Mouse (Mus musculus): ENCODE results near the gene Serpina3a. TPM values are rescaled to one million over a fixed set of nuclear protein-coding genes. Genes with fewer than 3 reads are reported as not detected.
"Not testable (repeated sequence)": the region's sequence is repeated elsewhere in the genome, so short reads cannot be mapped to it uniquely, and the experiment has no call there.

The Serpina3a gene
- not detected in 2 replicates for total RNA-seq (2012; rRNA removed)
- not detected in 2 replicates for total RNA-seq (2014; rRNA removed)
- polyA plus RNA-seq (2012; ENCODE audit: insufficient read length, low read depth) = not detected in 2 replicates

GRCm38 (mm10) chr12:104112333-104112732 lies at the start of gene Serpina3a:
Gene Serpina3a (plus strand): TSS chr12:104112724.
- H3K9me3 ChIP-seq (replicated peaks; ENCODE audit: low read length); H3K4me1 ChIP-seq (ENCODE audit: control insufficient read depth in 1 of 2, insufficient read depth in 2 of 2); H3K4me2 ChIP-seq (ENCODE audit: insufficient read depth, low read depth, poor library complexity, severe bottlenecking); in situ Hi-C loops (cut with MboI; ENCODE audit: low pct_ligation_motif_present, low pct_unique_long_range_greater_than_20kb, low sequenced_read_pairs); H3K36me3 ChIP-seq (replicated peaks in 1 of 2; ENCODE audit: control insufficient read depth in 1 of 2, insufficient read depth in 1 of 2, low read length in 1 of 2); dilution Hi-C loops (cut with MboI; ENCODE audit: extremely low pct_ligation_motif_present, extremely low pct_unique_long_range_greater_than_20kb, low sequenced_read_pairs); H3K27ac ChIP-seq (ENCODE audit: insufficient read depth, low read depth); H3K79me2 ChIP-seq (replicated peaks; ENCODE audit: control insufficient read depth, extremely low read depth, insufficient read depth, poor library complexity, severe bottlenecking); H3K4me3 ChIP-seq (replicated peaks in 1 of 3; ENCODE audit: low read depth in 2 of 3, low read length in 2 of 3, poor library complexity in 1 of 3); H3K9ac ChIP-seq (ENCODE audit: insufficient read depth, low read depth); DNase-seq (ENCODE audit: extremely low read depth): not testable (repeated sequence)
- H3K27me3 ChIP-seq (replicated peaks) = peaks cover 76% of the 10 kb centered on the region

GRCm38 (mm10) chr12:104064532-104064931 lies 48.0 kb upstream of the Serpina3a start:
- no peaks in the 10 kb centered on the region for H3K79me2 ChIP-seq (replicated peaks; ENCODE audit: control insufficient read depth, extremely low read depth, insufficient read depth, poor library complexity, severe bottlenecking)
- in situ Hi-C loops (cut with MboI; ENCODE audit: low pct_ligation_motif_present, low pct_unique_long_range_greater_than_20kb, low sequenced_read_pairs) = loop anchor here (5.0 kb wide), 1 partner anchor 67 kb away; no protein-coding TSS in a partner anchor
- H3K27me3 ChIP-seq (replicated peaks) = no peaks in the 10 kb centered on the region
- no peak overlapping the region for H3K4me2 ChIP-seq (ENCODE audit: insufficient read depth, low read depth, poor library complexity, severe bottlenecking)
- no peaks in the 10 kb centered on the region for H3K36me3 ChIP-seq (replicated peaks in 1 of 2; ENCODE audit: control insufficient read depth in 1 of 2, insufficient read depth in 1 of 2, low read length in 1 of 2)
- peaks cover 18 to 80% of the 10 kb centered on the region in 2 experiments for H3K4me1 ChIP-seq (ENCODE audit: control insufficient read depth in 1 of 2, insufficient read depth in 2 of 2)
- H3K27ac ChIP-seq (ENCODE audit: insufficient read depth, low read depth) = no peak overlapping the region
- H3K9me3 ChIP-seq (replicated peaks; ENCODE audit: low read length) = no peaks in the 10 kb centered on the region
- TF ChIP-seq MAFK (IDR thresholded peaks at IDR 0.05; ENCODE audit: insufficient replicate concordance, low read length) = peak; percentile 73; the same call in 1 of the 2 replicates
- no peak for TF ChIP-seq ZMIZ1 (IDR thresholded peaks at IDR 0.05; ENCODE audit: low read depth, low read length)
- H3K9ac ChIP-seq (ENCODE audit: insufficient read depth, low read depth) = no peak overlapping the region
- dilution Hi-C loops (cut with MboI; ENCODE audit: extremely low pct_ligation_motif_present, extremely low pct_unique_long_range_greater_than_20kb, low sequenced_read_pairs) = no loop called here
- peak; percentile 62 for DNase-seq (ENCODE audit: extremely low read depth)
- H3K4me3 ChIP-seq (replicated peaks in 1 of 3; ENCODE audit: low read depth in 2 of 3, low read length in 2 of 3, poor library complexity in 1 of 3) = no peak overlapping the region

GRCm38 (mm10) chr12:104064996-104065395 lies 47.5 kb upstream of the Serpina3a start:
- TF ChIP-seq MAX (IDR thresholded peaks at IDR 0.05; ENCODE audit: low read length) = no peak
- no peak for TF ChIP-seq ZKSCAN1 (IDR thresholded peaks at IDR 0.05; ENCODE audit: borderline replicate concordance, low read depth, low read length)
- no peak for TF ChIP-seq SMC3 (IDR thresholded peaks at IDR 0.05; ENCODE audit: low read depth, low read length)
- no peak for TF ChIP-seq ZNF384 (IDR thresholded peaks at IDR 0.05; ENCODE audit: low read depth, low read length)
- Histone ChIP-seq H3K4me1 (ENCODE audit: control insufficient read depth in 1 of 2, insufficient read depth in 2 of 2) (peaks cover 18 to 76% of the 10 kb centered on the region in 2 experiments), H3K27ac (ENCODE audit: insufficient read depth, low read depth) (no peak overlapping the region), H3K4me2 (ENCODE audit: insufficient read depth, low read depth, poor library complexity, severe bottlenecking) (no peak overlapping the region), H3K9ac (ENCODE audit: insufficient read depth, low read depth) (no peak overlapping the region), H3K36me3 (replicated peaks in 1 of 2; ENCODE audit: control insufficient read depth in 1 of 2, insufficient read depth in 1 of 2, low read length in 1 of 2) (no peaks in the 10 kb centered on the region), H3K4me3 (replicated peaks in 1 of 3; ENCODE audit: low read depth in 2 of 3, low read length in 2 of 3, poor library complexity in 1 of 3) (no peak overlapping the region), H3K27me3 (replicated peaks) (peaks cover 1% of the 10 kb centered on the region), H3K79me2 (replicated peaks; ENCODE audit: control insufficient read depth, extremely low read depth, insufficient read depth, poor library complexity, severe bottlenecking) (no peaks in the 10 kb centered on the region), H3K9me3 (replicated peaks; ENCODE audit: low read length) (no peaks in the 10 kb centered on the region)
- DNase-seq (ENCODE audit: extremely low read depth) = no peak
- dilution Hi-C loops (cut with MboI; ENCODE audit: extremely low pct_ligation_motif_present, extremely low pct_unique_long_range_greater_than_20kb, low sequenced_read_pairs) = no loop called here
- in situ Hi-C loops (cut with MboI; ENCODE audit: low pct_ligation_motif_present, low pct_unique_long_range_greater_than_20kb, low sequenced_read_pairs) = loop anchor here (5.0 kb wide), 1 partner anchor 68 kb away; no protein-coding TSS in a partner anchor

- H3K27ac ChIP-seq (ENCODE audit: insufficient read depth, low read depth) = no peak overlapping the region
- H3K27me3 ChIP-seq (replicated peaks) = peaks cover 10% of the 10 kb centered on the region
- dilution Hi-C loops (cut with MboI; ENCODE audit: extremely low pct_ligation_motif_present, extremely low pct_unique_long_range_greater_than_20kb, low sequenced_read_pairs) = no loop called here
- peak; percentile 73 to 76 for TF ChIP-seq CTCF (conservative IDR thresholded peaks at IDR 0.05 in 1 of 2, IDR thresholded peaks at IDR 0.05 in 1 of 2; ENCODE audit: low read depth in 2 of 2, low read length in 2 of 2)
- TF ChIP-seq SMC3 (IDR thresholded peaks at IDR 0.05; ENCODE audit: low read depth, low read length) = peak; percentile 42
- TF ChIP-seq E2F4 (IDR thresholded peaks at IDR 0.05; ENCODE audit: insufficient replicate concordance, low read depth, low read length) = no peak
- TF ChIP-seq BHLHE40 (IDR thresholded peaks at IDR 0.05; ENCODE audit: low read depth, low read length) = no peak
- TF ChIP-seq RAD21 (IDR thresholded peaks at IDR 0.05; ENCODE audit: low read depth, low read length) = peak; percentile 50
- no peaks in the 10 kb centered on the region for H3K36me3 ChIP-seq (replicated peaks in 1 of 2; ENCODE audit: control insufficient read depth in 1 of 2, insufficient read depth in 1 of 2, low read length in 1 of 2)
- H3K4me2 ChIP-seq (ENCODE audit: insufficient read depth, low read depth, poor library complexity, severe bottlenecking) = no peak overlapping the region
- no peak overlapping the region for H3K9ac ChIP-seq (ENCODE audit: insufficient read depth, low read depth)
- no peaks in the 10 kb centered on the region for H3K9me3 ChIP-seq (replicated peaks; ENCODE audit: low read length)
- in situ Hi-C loops (cut with MboI; ENCODE audit: low pct_ligation_motif_present, low pct_unique_long_range_greater_than_20kb, low sequenced_read_pairs) = no loop called here
- H3K79me2 ChIP-seq (replicated peaks; ENCODE audit: control insufficient read depth, extremely low read depth, insufficient read depth, poor library complexity, severe bottlenecking) = no peaks in the 10 kb centered on the region
- peak; percentile 74 for DNase-seq (ENCODE audit: extremely low read depth)
- peaks cover 15 to 65% of the 10 kb centered on the region in 2 experiments for H3K4me1 ChIP-seq (ENCODE audit: control insufficient read depth in 1 of 2, insufficient read depth in 2 of 2)
- H3K4me3 ChIP-seq (replicated peaks in 1 of 3; ENCODE audit: low read depth in 2 of 3, low read length in 2 of 3, poor library complexity in 1 of 3) = no peak overlapping the region
These were observed 46.3 kb upstream of the Serpina3a start for GRCm38 (mm10) chr12:104066241-104066640.

Measured in CH12.LX (cell line).